Mouse (Mus musculus): ENCODE data around the gene Fip1l1. TPM values are rescaled to one million over a fixed set of nuclear protein-coding genes. Genes with fewer than 3 reads are reported as not detected.

The Fip1l1 gene
- polyA plus RNA-seq, 1 experiment from 2014 or later: 66.4 TPM

DNA sequence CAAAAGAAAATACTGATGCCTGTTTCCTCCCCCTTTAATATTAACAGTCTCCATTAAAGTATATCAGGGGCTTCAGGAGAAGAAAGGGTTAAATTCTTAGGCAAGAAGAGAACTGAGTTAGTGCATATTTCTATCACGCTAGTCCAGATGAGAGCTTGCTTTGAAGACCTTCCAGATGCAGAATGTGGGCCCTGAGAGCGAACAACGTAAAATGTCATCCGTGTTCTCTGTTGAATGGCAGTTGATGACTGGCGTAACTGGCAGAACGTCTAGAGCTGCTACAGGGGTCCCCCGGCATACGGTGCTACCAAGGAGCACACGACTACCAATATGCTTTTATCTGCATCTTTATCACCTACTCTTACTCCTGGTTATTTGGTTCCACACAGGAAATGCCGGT is 67.1 kb downstream of the Fip1l1 start:
- peaks cover 18% of the 10 kb centered on the region for H3K36me3 ChIP-seq (ENCODE audit: control insufficient read depth, insufficient read depth, low read length)
- H3K9ac ChIP-seq (ENCODE audit: low read depth, low read length): no peak overlapping the region
- 61% methylated on average over 10 of the region's 10 CpGs for WGBS
- no peak overlapping the region for H3K27ac ChIP-seq (replicated peaks; ENCODE audit: low read depth, low read length)
- H3K27me3 ChIP-seq (replicated peaks; ENCODE audit: control insufficient read depth, insufficient read depth, low read length): no peaks in the 10 kb centered on the region
- no peaks in the 10 kb centered on the region for H3K9me3 ChIP-seq (ENCODE audit: control insufficient read depth, low read length)
- DNase-seq (ENCODE audit: low spot score) (no peak), ATAC-seq (ENCODE audit: low read depth) (no peak)
- no peak overlapping the region for H3K4me2 ChIP-seq (ENCODE audit: low read depth, low read length)
- H3K4me1 ChIP-seq (ENCODE audit: control insufficient read depth, insufficient read depth, low read length): peaks cover 8% of the 10 kb centered on the region
- no peak overlapping the region for H3K4me3 ChIP-seq (ENCODE audit: low read depth, low read length)

DNA sequence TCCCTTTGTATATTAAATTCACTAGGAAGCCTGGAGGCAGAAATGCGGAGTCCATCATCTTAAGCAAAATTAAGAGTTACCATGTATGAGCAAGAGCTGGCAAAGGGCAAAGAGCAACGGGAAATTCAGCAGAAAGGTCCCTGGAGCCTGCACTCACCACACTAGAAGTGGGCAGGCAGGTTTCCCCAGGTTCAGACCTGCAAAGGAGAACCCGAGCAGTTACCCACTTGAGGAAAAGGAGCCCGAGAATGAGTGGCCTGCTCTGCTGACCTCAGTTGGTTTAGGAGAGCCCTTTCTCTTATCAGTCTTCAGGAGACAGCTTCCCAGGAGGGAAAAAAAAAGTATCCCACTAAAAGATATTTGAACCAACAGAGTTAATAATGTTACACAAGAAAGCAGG is 68.1 kb downstream of the Fip1l1 start:
- Histone ChIP-seq H3K4me1 (ENCODE audit: control insufficient read depth, insufficient read depth, low read length) (peaks cover 8% of the 10 kb centered on the region), H3K4me2 (ENCODE audit: low read depth, low read length) (no peak overlapping the region), H3K9ac (ENCODE audit: low read depth, low read length) (no peak overlapping the region), H3K9me3 (ENCODE audit: control insufficient read depth, low read length) (no peaks in the 10 kb centered on the region), H3K36me3 (ENCODE audit: control insufficient read depth, insufficient read depth, low read length) (peaks cover 12% of the 10 kb centered on the region), H3K4me3 (ENCODE audit: low read depth, low read length) (no peak overlapping the region), H3K27me3 (replicated peaks; ENCODE audit: control insufficient read depth, insufficient read depth, low read length) (no peaks in the 10 kb centered on the region), H3K27ac (replicated peaks; ENCODE audit: low read depth, low read length) (no peak overlapping the region)
- DNase-seq (ENCODE audit: low spot score) (no peak), ATAC-seq (ENCODE audit: low read depth) (no peak)
- WGBS: 61% methylated on average over 4 of the region's 4 CpGs

DNA sequence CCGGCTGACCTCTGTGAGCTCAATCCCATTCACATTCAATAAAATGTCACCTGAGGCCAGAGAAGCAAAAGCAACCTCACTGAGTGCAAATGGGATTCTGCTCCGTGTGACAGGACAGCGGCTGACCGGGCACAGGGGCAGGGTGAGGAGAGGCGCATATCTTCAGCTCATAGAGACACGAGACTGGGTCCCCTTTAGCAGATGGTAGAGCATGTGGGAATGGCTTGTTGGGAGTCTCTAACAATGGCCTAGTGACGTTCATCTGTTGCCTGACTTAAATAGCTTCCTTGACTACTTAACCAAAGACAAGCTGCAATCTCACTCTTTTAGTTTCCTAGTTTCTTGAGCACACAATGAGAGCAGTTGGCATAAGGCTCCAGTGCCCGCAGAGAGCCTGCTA is 71.0 kb downstream of the Fip1l1 start:
- H3K4me1 ChIP-seq (ENCODE audit: control insufficient read depth, insufficient read depth, low read length): peaks cover 8% of the 10 kb centered on the region
- ATAC-seq (ENCODE audit: low read depth): no peak
- no peaks in the 10 kb centered on the region for H3K9me3 ChIP-seq (ENCODE audit: control insufficient read depth, low read length)
- H3K4me3 ChIP-seq (ENCODE audit: low read depth, low read length): no peak overlapping the region
- H3K9ac ChIP-seq (ENCODE audit: low read depth, low read length): no peak overlapping the region
- H3K27ac ChIP-seq (replicated peaks; ENCODE audit: low read depth, low read length): no peak overlapping the region
- WGBS: 88% methylated on average over 8 of the region's 8 CpGs
- no peaks in the 10 kb centered on the region for H3K27me3 ChIP-seq (replicated peaks; ENCODE audit: control insufficient read depth, insufficient read depth, low read length)
- DNase-seq (ENCODE audit: low spot score): no peak
- no peak overlapping the region for H3K4me2 ChIP-seq (ENCODE audit: low read depth, low read length)
- H3K36me3 ChIP-seq (ENCODE audit: control insufficient read depth, insufficient read depth, low read length): no peaks in the 10 kb centered on the region

DNA sequence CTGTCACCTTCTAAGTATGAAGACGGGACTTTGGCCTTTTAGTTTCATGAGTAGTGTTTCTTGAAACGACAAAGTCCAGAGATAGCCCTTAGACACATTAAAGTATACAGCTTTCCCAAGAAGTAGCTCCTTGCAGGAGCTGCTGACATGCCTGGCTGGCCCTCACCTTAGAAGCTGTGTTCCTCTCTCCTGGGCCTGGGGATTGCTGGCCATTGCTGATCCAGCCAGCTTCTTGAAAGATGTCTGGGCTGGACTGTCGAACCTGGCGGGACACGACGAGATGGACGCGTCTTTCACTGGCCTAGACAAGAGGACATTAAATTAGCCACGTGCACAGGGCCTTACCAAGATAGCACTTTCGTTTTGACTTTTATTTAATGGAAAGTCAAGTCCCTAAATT is 75.3 kb downstream of the Fip1l1 start:
- ATAC-seq (ENCODE audit: low read depth) (no peak), DNase-seq (ENCODE audit: low spot score) (no peak)
- H3K27me3 ChIP-seq (replicated peaks; ENCODE audit: control insufficient read depth, insufficient read depth, low read length): no peaks in the 10 kb centered on the region
- WGBS: 85% methylated on average over 10 of the region's 10 CpGs
- H3K4me1 ChIP-seq (ENCODE audit: control insufficient read depth, insufficient read depth, low read length): 0 out of 2 replicates have a peak, but pooled peaks cover 9% of the 10 kb centered on the region
- H3K9me3 ChIP-seq (ENCODE audit: control insufficient read depth, low read length): no peaks in the 10 kb centered on the region
- H3K36me3 ChIP-seq (ENCODE audit: control insufficient read depth, insufficient read depth, low read length): no peaks in the 10 kb centered on the region
- H3K27ac ChIP-seq (replicated peaks; ENCODE audit: low read depth, low read length): no peak overlapping the region
- no peak overlapping the region for H3K4me2 ChIP-seq (ENCODE audit: low read depth, low read length)
- no peak overlapping the region for H3K4me3 ChIP-seq (ENCODE audit: low read depth, low read length)
- H3K9ac ChIP-seq (ENCODE audit: low read depth, low read length): no peak overlapping the region

DNA sequence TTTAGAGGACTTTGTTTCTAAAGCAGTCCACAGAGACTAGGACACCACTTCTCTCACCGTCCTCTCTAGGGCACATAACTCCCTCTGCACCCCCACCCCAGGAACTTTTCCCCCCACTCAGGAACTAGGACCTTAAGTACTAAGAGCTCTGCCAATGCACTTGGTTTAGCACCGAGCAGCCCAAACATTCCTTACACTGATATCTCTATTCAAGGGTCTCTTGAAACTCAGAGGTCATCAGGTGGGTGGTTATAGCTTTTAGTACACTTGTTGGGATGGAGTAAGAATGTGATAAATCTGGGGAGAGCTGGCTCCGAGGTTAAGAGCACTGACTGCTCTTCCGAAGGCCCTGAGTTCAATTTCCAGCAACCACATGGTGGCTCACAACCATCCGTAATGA is 77.5 kb downstream of the Fip1l1 start:
- 89% methylated on average over 5 of the region's 5 CpGs for WGBS
- DNase-seq (ENCODE audit: low spot score) (no peak), ATAC-seq (ENCODE audit: low read depth) (no peak)
- H3K9me3 ChIP-seq (ENCODE audit: control insufficient read depth, low read length): no peaks in the 10 kb centered on the region
- H3K9ac ChIP-seq (ENCODE audit: low read depth, low read length): no peak overlapping the region
- H3K27me3 ChIP-seq (replicated peaks; ENCODE audit: control insufficient read depth, insufficient read depth, low read length): no peaks in the 10 kb centered on the region
- H3K4me3 ChIP-seq (ENCODE audit: low read depth, low read length): no peak overlapping the region
- H3K4me2 ChIP-seq (ENCODE audit: low read depth, low read length): no peak overlapping the region
- peaks cover 16% of the 10 kb centered on the region; the same call in 1 of the 2 replicates for H3K4me1 ChIP-seq (ENCODE audit: control insufficient read depth, insufficient read depth, low read length)
- H3K27ac ChIP-seq (replicated peaks; ENCODE audit: low read depth, low read length): no peak overlapping the region
- H3K36me3 ChIP-seq (ENCODE audit: control insufficient read depth, insufficient read depth, low read length): no peaks in the 10 kb centered on the region

DNA sequence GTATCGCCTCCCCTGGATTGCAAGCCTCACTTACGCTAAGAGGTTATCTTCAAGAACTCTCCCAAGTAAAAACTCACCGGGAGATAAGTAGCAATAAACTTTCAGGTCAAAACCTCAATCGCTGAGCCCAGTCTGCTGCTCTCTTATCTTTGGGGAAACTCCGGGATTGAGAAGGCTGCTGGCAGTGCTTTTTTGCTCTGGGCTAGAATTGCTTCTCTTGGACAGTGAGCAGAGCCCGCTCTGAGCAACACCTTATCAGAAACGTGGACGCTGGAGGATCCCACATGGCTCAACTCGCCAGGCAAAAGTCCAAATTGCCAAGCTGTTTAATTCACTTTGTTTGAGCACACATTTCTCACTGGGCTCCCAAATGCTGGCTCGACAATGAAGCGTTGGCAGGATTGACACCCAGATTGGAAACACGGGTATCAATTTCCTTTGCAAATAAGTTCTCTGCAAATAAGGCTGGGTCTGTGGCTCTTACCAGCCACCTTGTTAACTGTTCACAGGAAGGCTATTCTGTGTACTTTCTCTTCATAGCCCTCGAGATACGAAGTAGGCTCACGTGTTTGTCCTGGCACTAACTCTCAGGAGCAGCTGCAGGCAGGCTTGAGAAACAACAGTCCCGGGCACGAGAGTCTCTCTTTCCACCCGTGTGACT is 78.4 kb downstream of the Fip1l1 start:
- Histone ChIP-seq H3K27ac (replicated peaks; ENCODE audit: low read depth, low read length) (0 out of 2 replicates have a peak overlapping the region, but pooled peaks have one; percentile 11), H3K36me3 (ENCODE audit: control insufficient read depth, insufficient read depth, low read length) (no peaks in the 10 kb centered on the region), H3K9me3 (ENCODE audit: control insufficient read depth, low read length) (no peaks in the 10 kb centered on the region), H3K27me3 (replicated peaks; ENCODE audit: control insufficient read depth, insufficient read depth, low read length) (no peaks in the 10 kb centered on the region), H3K4me2 (ENCODE audit: low read depth, low read length) (peak overlapping the region; percentile 21; the same call in 1 of the 2 replicates), H3K4me1 (ENCODE audit: control insufficient read depth, insufficient read depth, low read length) (peaks cover 19% of the 10 kb centered on the region; the same call in 1 of the 2 replicates), H3K9ac (ENCODE audit: low read depth, low read length) (no peak overlapping the region), H3K4me3 (ENCODE audit: low read depth, low read length) (no peak overlapping the region)
- DNase-seq (ENCODE audit: low spot score) (peak; percentile 54), ATAC-seq (ENCODE audit: low read depth) (no peak; the same call in 1 of the 2 replicates)
- WGBS: 41% methylated on average over 18 of the region's 18 CpGs

DNA sequence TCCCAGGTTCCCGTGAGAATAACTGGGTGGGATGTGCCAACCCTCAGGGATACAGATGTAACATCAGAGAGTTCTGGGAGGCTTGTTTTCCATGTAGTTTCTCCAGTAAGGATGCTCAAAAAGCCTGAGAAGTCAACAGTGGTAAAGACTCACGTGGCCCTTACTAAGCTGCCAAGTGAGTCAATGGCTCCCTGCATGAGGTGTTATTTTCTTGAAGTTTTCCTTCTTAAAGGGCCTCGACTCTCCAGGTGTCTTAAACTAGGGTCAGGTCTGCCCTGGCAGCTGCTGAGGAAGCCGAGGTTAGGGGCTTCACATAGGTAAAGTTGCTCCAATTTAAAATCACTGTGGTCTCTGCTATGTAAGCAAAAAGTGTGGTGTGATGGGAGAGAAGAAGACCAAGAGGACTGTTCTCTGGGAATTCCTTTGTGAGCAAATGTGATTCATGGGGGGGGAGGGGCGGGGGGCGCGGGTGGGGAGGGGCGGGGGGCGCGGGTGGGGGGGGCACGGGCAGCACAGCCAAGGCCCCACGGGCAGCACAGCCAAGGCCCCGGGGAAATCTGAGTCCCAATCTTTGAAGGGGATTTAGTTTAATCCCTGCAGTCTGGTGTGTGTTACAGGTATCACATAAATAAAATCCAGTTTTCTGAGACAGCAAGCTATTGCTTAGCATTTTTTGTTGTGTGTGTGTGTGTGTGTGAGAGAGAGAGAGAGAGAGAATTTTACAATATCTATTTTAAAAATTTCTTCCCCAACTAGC is 82.7 kb downstream of the Fip1l1 start:
- Histone ChIP-seq H3K4me1 (ENCODE audit: control insufficient read depth, insufficient read depth, low read length) (peaks cover 31% of the 10 kb centered on the region), H3K27me3 (replicated peaks; ENCODE audit: control insufficient read depth, insufficient read depth, low read length) (no peaks in the 10 kb centered on the region), H3K27ac (replicated peaks; ENCODE audit: low read depth, low read length) (peak overlapping the region; percentile 69), H3K4me3 (ENCODE audit: low read depth, low read length) (no peak overlapping the region), H3K9me3 (ENCODE audit: control insufficient read depth, low read length) (no peaks in the 10 kb centered on the region), H3K9ac (ENCODE audit: low read depth, low read length) (no peak overlapping the region), H3K36me3 (ENCODE audit: control insufficient read depth, insufficient read depth, low read length) (no peaks in the 10 kb centered on the region), H3K4me2 (ENCODE audit: low read depth, low read length) (no peak overlapping the region)
- 34% methylated on average over 13 of the region's 13 CpGs for WGBS
- peak; percentile 69 for DNase-seq (ENCODE audit: low spot score)
- ATAC-seq (ENCODE audit: low read depth): no peak

DNA sequence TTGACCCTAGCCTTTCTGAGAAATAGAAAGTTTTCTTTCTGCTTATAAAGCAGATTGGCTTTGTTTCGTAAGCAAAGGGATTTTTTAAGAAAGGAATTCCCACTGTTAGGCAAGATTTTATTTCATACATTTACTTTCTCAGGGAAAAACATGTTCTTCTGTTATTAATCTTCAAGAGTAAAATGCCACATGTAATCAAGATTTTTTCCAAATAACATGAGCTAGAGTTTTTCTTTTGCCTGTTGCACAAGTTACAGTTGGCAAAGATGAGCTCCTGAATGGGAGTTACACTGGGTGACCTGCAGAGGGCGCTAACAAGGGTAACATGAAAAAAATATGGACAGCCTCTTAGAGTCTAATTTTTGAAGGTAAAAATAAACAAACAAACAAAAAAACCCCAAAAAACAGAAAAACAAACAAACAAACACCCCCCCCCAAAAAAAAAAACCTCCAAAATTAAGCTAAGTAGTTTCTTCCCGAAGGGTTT is 83.4 kb downstream of the Fip1l1 start:
- H3K4me2 ChIP-seq (ENCODE audit: low read depth, low read length): no peak overlapping the region
- 0 out of 2 replicates have a peak overlapping the region, but pooled peaks have one; percentile 69 for H3K27ac ChIP-seq (replicated peaks; ENCODE audit: low read depth, low read length)
- no peaks in the 10 kb centered on the region for H3K9me3 ChIP-seq (ENCODE audit: control insufficient read depth, low read length)
- no peak overlapping the region for H3K9ac ChIP-seq (ENCODE audit: low read depth, low read length)
- DNase-seq (ENCODE audit: low spot score) (no peak), ATAC-seq (ENCODE audit: low read depth) (no peak)
- no peak overlapping the region for H3K4me3 ChIP-seq (ENCODE audit: low read depth, low read length)
- peaks cover 31% of the 10 kb centered on the region for H3K4me1 ChIP-seq (ENCODE audit: control insufficient read depth, insufficient read depth, low read length)
- no peaks in the 10 kb centered on the region for H3K36me3 ChIP-seq (ENCODE audit: control insufficient read depth, insufficient read depth, low read length)
- 48% methylated on average over 3 of the region's 3 CpGs for WGBS
- H3K27me3 ChIP-seq (replicated peaks; ENCODE audit: control insufficient read depth, insufficient read depth, low read length): no peaks in the 10 kb centered on the region
